Mouse (Mus musculus) midbrain, embryonic 10.5 days (tissue): ENCODE data around the gene Rrp1b. TPM values are rescaled to one million over a fixed set of nuclear protein-coding genes. Genes with fewer than 3 reads are reported as not detected.
"Not testable (repeated sequence)": the region's sequence is repeated elsewhere in the genome, so short reads cannot be mapped to it uniquely, and the experiment has no call there.

Experiments used
- DNase-seq: peaks from one replicate; pipeline ENCODE4 v3.0.0-alpha.2; 2017; ENCODE audit warnings: low spot score
- H3K27ac ChIP-seq: fragments of 300-500 bp; sonication (generic); replicated peaks from 2 replicates; pipeline ENCODE4 v1.5.1; 2016; ENCODE audit warnings: mild to moderate bottlenecking
- H3K27me3 ChIP-seq: fragments of 300-500 bp; sonication (generic); 2 replicates; pipeline ENCODE4 v1.6.1; 2016; ENCODE audit warnings: low read depth, mild to moderate bottlenecking; ENCODE audit not compliant: poor library complexity, severe bottlenecking
- H3K36me3 ChIP-seq: fragments of 300-500 bp; sonication (generic); 2 replicates; pipeline ENCODE4 v1.6.1; 2016; ENCODE audit warnings: mild to moderate bottlenecking, moderate library complexity
- H3K4me1 ChIP-seq: fragments of 300-500 bp; sonication (generic); 2 replicates; pipeline ENCODE4 v1.6.1; 2016
- H3K4me3 ChIP-seq: fragments of 300-500 bp; sonication (generic); 2 replicates; pipeline ENCODE4 v1.5.1; 2016; ENCODE audit warnings: mild to moderate bottlenecking, moderate library complexity
- H3K9me3 ChIP-seq: fragments of 300-500 bp; sonication (generic); replicated peaks from 2 replicates; pipeline ENCODE4 v1.6.1; 2016; ENCODE audit warnings: mild to moderate bottlenecking
- WGBS: fragments of 180-500 bp; shearing (Covaris S2); methylation state at CpG from one replicate; pipeline ENCODE4 v1.1.7; 2016; 5-methylcytosine and 5-hydroxymethylcytosine counted together
- polyA plus RNA-seq: library from polyadenylated mRNA; unstranded; fragments of >200 nt; fragmentation: Nextera tagmentation; extraction: Ambion mirVana; gene quantifications from 2 replicates; pipeline ENCODE4 v1.2.1, GENCODE M21; 2016

Gene Rrp1b
- polyA plus RNA-seq, 1 experiment from 2014 or later: 102 TPM

GRCm38 (mm10) chr17:32040263-32040662 lies 4.4 kb downstream of the Rrp1b start:
- H3K27ac ChIP-seq: no peak overlapping the region
- H3K27me3 ChIP-seq: no peaks in the 10 kb centered on the region
- DNase-seq: no peak
- WGBS: 90% methylated on average over 10 of the region's 10 CpGs
- no peaks in the 10 kb centered on the region for H3K9me3 ChIP-seq
- peaks cover 28% of the 10 kb centered on the region for H3K4me1 ChIP-seq
- H3K36me3 ChIP-seq: peaks cover 36% of the 10 kb centered on the region
- H3K4me3 ChIP-seq: no peak overlapping the region

- H3K36me3 ChIP-seq: peaks cover 76% of the 10 kb centered on the region
These were observed 10.6 kb downstream of the Rrp1b start for GRCm38 (mm10) chr17:32046541-32046940.

GRCm38 (mm10) chr17:32048351-32048750 lies 12.5 kb downstream of the Rrp1b start:
- no peaks in the 10 kb centered on the region for H3K9me3 ChIP-seq
- WGBS: 95% methylated on average over 5 of the region's 5 CpGs
- no peak overlapping the region for H3K27ac ChIP-seq
- H3K4me1 ChIP-seq: no peaks in the 10 kb centered on the region
- H3K27me3 ChIP-seq: no peaks in the 10 kb centered on the region
- no peak overlapping the region for H3K4me3 ChIP-seq
- no peak for DNase-seq
- peaks cover 92% of the 10 kb centered on the region for H3K36me3 ChIP-seq

More at GRCm38 (mm10) chr17:32046541-32046940, 10.6 kb downstream of the Rrp1b start:
- Histone ChIP-seq H3K27me3 (no peaks in the 10 kb centered on the region), H3K4me1 (no peaks in the 10 kb centered on the region), H3K27ac (no peak overlapping the region), H3K9me3 (no peaks in the 10 kb centered on the region), H3K4me3 (no peak overlapping the region)
- 96% methylated on average over 5 of the region's 5 CpGs for WGBS
- no peak for DNase-seq

- Histone ChIP-seq H3K9me3 (no peaks in the 10 kb centered on the region), H3K4me3 (no peak overlapping the region), H3K27me3 (no peaks in the 10 kb centered on the region), H3K27ac (no peak overlapping the region), H3K36me3 (peaks cover 100% of the 10 kb centered on the region), H3K4me1 (no peaks in the 10 kb centered on the region)
- DNase-seq: no peak
- 92% methylated on average over 4 of the region's 4 CpGs for WGBS
These were observed 14.0 kb downstream of the Rrp1b start for GRCm38 (mm10) chr17:32049914-32050313.

GRCm38 (mm10) chr17:32050609-32051008 lies 14.7 kb downstream of the Rrp1b start:
- H3K4me3 ChIP-seq: no peak overlapping the region
- H3K4me1 ChIP-seq: no peaks in the 10 kb centered on the region
- H3K27ac ChIP-seq: no peak overlapping the region
- DNase-seq: no peak
- WGBS: 94% methylated on average over 6 of the region's 6 CpGs
- no peaks in the 10 kb centered on the region for H3K9me3 ChIP-seq
- H3K36me3 ChIP-seq: peaks cover 100% of the 10 kb centered on the region
- H3K27me3 ChIP-seq: no peaks in the 10 kb centered on the region

GRCm38 (mm10) chr17:32052237-32053080 lies 16.6 kb downstream of the Rrp1b start:
- peaks cover 100% of the 10 kb centered on the region for H3K36me3 ChIP-seq
- no peak for DNase-seq
- 90% methylated on average over 5 of the region's 5 CpGs for WGBS

GRCm38 (mm10) chr17:32053677-32054076 lies 17.8 kb downstream of the Rrp1b start:
- 90% methylated on average over 5 of the region's 5 CpGs for WGBS
- Histone ChIP-seq H3K27me3 (no peaks in the 10 kb centered on the region), H3K27ac (no peak overlapping the region), H3K4me3 (no peak overlapping the region), H3K9me3 (no peaks in the 10 kb centered on the region), H3K4me1 (no peaks in the 10 kb centered on the region), H3K36me3 (peaks cover 100% of the 10 kb centered on the region)
- no peak for DNase-seq

More at GRCm38 (mm10) chr17:32052237-32053080, 16.6 kb downstream of the Rrp1b start:
- H3K9me3 ChIP-seq: no peaks in the 10 kb centered on the region
- no peak overlapping the region for H3K4me3 ChIP-seq
- no peaks in the 10 kb centered on the region for H3K27me3 ChIP-seq
- H3K4me1 ChIP-seq: no peaks in the 10 kb centered on the region
- H3K27ac ChIP-seq: no peak overlapping the region

- Histone ChIP-seq H3K27me3 (no peaks in the 10 kb centered on the region), H3K9me3 (no peaks in the 10 kb centered on the region), H3K36me3 (peaks cover 99% of the 10 kb centered on the region), H3K4me3 (no peak overlapping the region), H3K27ac (no peak overlapping the region), H3K4me1 (no peaks in the 10 kb centered on the region)
- WGBS: 96% methylated on average over 2 of the region's 2 CpGs
- DNase-seq: no peak
These were observed 21.9 kb downstream of the Rrp1b start for GRCm38 (mm10) chr17:32057843-32058242.

- Histone ChIP-seq H3K27ac (no peak overlapping the region), H3K4me1 (peaks cover 4% of the 10 kb centered on the region), H3K4me3 (no peak overlapping the region), H3K9me3 (no peaks in the 10 kb centered on the region), H3K27me3 (no peaks in the 10 kb centered on the region), H3K36me3 (peaks cover 96% of the 10 kb centered on the region)
- WGBS: 96% methylated on average over 2 of the region's 2 CpGs
- no peak for DNase-seq
These were observed 23.2 kb downstream of the Rrp1b start for GRCm38 (mm10) chr17:32059084-32059483.

- Histone ChIP-seq H3K36me3 (peaks cover 74% of the 10 kb centered on the region), H3K9me3 (no peaks in the 10 kb centered on the region), H3K4me3 (no peak overlapping the region), H3K27me3 (no peaks in the 10 kb centered on the region), H3K4me1 (peaks cover 12% of the 10 kb centered on the region), H3K27ac (no peak overlapping the region)
- no peak for DNase-seq
- 97% methylated on average over 14 of the region's 14 CpGs for WGBS
These were observed 25.3 kb downstream of the Rrp1b start for GRCm38 (mm10) chr17:32061219-32061618.

GRCm38 (mm10) chr17:32063654-32064053 lies 27.8 kb downstream of the Rrp1b start:
- DNase-seq: no peak
- Histone ChIP-seq H3K4me3 (no peak overlapping the region), H3K36me3 (peaks cover 50% of the 10 kb centered on the region), H3K27ac (no peak overlapping the region), H3K9me3 (no peaks in the 10 kb centered on the region), H3K4me1 (peaks cover 12% of the 10 kb centered on the region), H3K27me3 (no peaks in the 10 kb centered on the region)
- WGBS: 73% methylated on average over 2 of the region's 2 CpGs

- 54% methylated on average over 8 of the region's 8 CpGs for WGBS
- H3K27ac ChIP-seq: not testable (repeated sequence)
These were observed 28.9 kb downstream of the Rrp1b start for GRCm38 (mm10) chr17:32064762-32065161.

GRCm38 (mm10) chr17:32067541-32067940 lies 31.6 kb downstream of the Rrp1b start:
- H3K27ac ChIP-seq: no peak overlapping the region
- no peak for DNase-seq
- peaks cover 12% of the 10 kb centered on the region for H3K4me1 ChIP-seq
- 0 out of 2 replicates have a peak, but pooled peaks cover 7% of the 10 kb centered on the region for H3K9me3 ChIP-seq
- H3K27me3 ChIP-seq: no peaks in the 10 kb centered on the region
- no peak overlapping the region for H3K4me3 ChIP-seq
- WGBS: 81% methylated on average over 9 of the region's 9 CpGs
- H3K36me3 ChIP-seq: peaks cover 11% of the 10 kb centered on the region

More at GRCm38 (mm10) chr17:32064762-32065161, 28.9 kb downstream of the Rrp1b start:
- not testable (repeated sequence) for H3K4me3 ChIP-seq, H3K9me3 ChIP-seq, H3K27me3 ChIP-seq, DNase-seq
- H3K36me3 ChIP-seq: peaks cover 39% of the 10 kb centered on the region
- H3K4me1 ChIP-seq: peaks cover 12% of the 10 kb centered on the region
